Mouse (Mus musculus) heart, adult 9 months (tissue): ENCODE measurements around the gene N4bp2l2.

Source experiments
- DNase-seq, 2 experiments: peaks; one replicate each; pipeline ENCODE4 v3.0.0; 2022; ENCODE audit warnings: low spot score in 2 of 2

Gene N4bp2l2

GRCm38 (mm10) chr5:150566226-150566625, 99.8 kb downstream of the N4bp2l2 start:
- DNase-seq: no peak

GRCm38 (mm10) chr5:150564426-150564825, 101.6 kb downstream of the N4bp2l2 start:
- DNase-seq: no peak

GRCm38 (mm10) chr5:150561783-150562182, 104.2 kb downstream of the N4bp2l2 start:
- no peak for DNase-seq

GRCm38 (mm10) chr5:150561376-150561775, 104.6 kb downstream of the N4bp2l2 start:
- DNase-seq: no peak

GRCm38 (mm10) chr5:150560851-150561250, 105.1 kb downstream of the N4bp2l2 start:
- DNase-seq: no peak

- DNase-seq: no peak
These were observed 106.4 kb downstream of the N4bp2l2 start for GRCm38 (mm10) chr5:150559519-150560103.
